Mouse (Mus musculus) intestine, postnatal 0 days (tissue): ENCODE data around the gene Htr7. TPM values are rescaled to one million over a fixed set of nuclear protein-coding genes. Genes with fewer than 3 reads are reported as not detected.

Source experiments
- ATAC-seq: fragments of 200-750 bp; cut with Nextera tagmentation; 2 replicates; pipeline ENCODE4 v1.8.0; 2017; ENCODE audit warnings: mild to moderate bottlenecking, moderate TSS enrichment, moderate library complexity
- H3K27ac ChIP-seq: fragments of 300-500 bp; sonication (generic); 2 replicates; pipeline ENCODE4 v1.5.1; 2014; ENCODE audit warnings: mild to moderate bottlenecking, low read depth, low read length, moderate library complexity
- H3K27me3 ChIP-seq: fragments of 300-500 bp; sonication (generic); replicated peaks from 2 replicates; pipeline ENCODE4 v1.6.1; 2014; ENCODE audit warnings: low read length, mixed read lengths; ENCODE audit not compliant: control insufficient read depth, insufficient read depth
- H3K36me3 ChIP-seq: fragments of 300-500 bp; sonication (generic); 2 replicates; pipeline ENCODE4 v1.6.1; 2014; ENCODE audit warnings: mild to moderate bottlenecking, moderate library complexity; ENCODE audit not compliant: control insufficient read depth, insufficient read depth
- H3K4me1 ChIP-seq: fragments of 300-500 bp; sonication (generic); replicated peaks from 2 replicates; pipeline ENCODE4 v1.6.1; 2014; ENCODE audit warnings: antibody characterized with exemption, low read length, mixed read lengths; ENCODE audit not compliant: control insufficient read depth, insufficient read depth
- H3K4me2 ChIP-seq: fragments of 300-500 bp; sonication (generic); replicated peaks from 2 replicates; pipeline ENCODE4 v1.6.1; 2014; ENCODE audit warnings: low read depth, mild to moderate bottlenecking, moderate library complexity
- H3K4me3 ChIP-seq: fragments of 300-500 bp; sonication (generic); 2 replicates; pipeline ENCODE4 v1.5.1; 2014; ENCODE audit warnings: low read depth, low read length
- H3K9ac ChIP-seq: fragments of 300-500 bp; sonication (generic); 2 replicates; pipeline ENCODE4 v1.6.1; 2014; ENCODE audit warnings: mild to moderate bottlenecking, low read depth, low read length
- H3K9me3 ChIP-seq: fragments of 300-500 bp; sonication (generic); 2 replicates; pipeline ENCODE4 v1.6.1; 2016; ENCODE audit warnings: mixed run types; ENCODE audit not compliant: control insufficient read depth
- CTCF ChIP-seq: sonication (generic); IDR thresholded peaks from 2 replicates; pipeline ENCODE4 v1.5.1; 2016; ENCODE audit warnings: low read depth, mild to moderate bottlenecking, control low read depth, antibody characterized with exemption, moderate library complexity
- WGBS: fragments of 180-500 bp; shearing (Covaris S2); extraction: QIAGEN DNeasy Blood & Tissue Kit; methylation state at CpG from one replicate; pipeline ENCODE4 v1.1.7; 2014; 5-methylcytosine and 5-hydroxymethylcytosine counted together
- polyA plus RNA-seq: library from polyadenylated mRNA; unstranded; fragments of >200 nt; fragmentation: Nextera tagmentation; extraction: Ambion mirVana; gene quantifications from 2 replicates; pipeline ENCODE4 v1.2.1, GENCODE M21; 2015

Htr7 gene
- 0.17 TPM in 1 of 2 replicates, not detected in the other for polyA plus RNA-seq

GRCm38 (mm10) chr19:36057231-36057811 is at the start of gene Htr7:
Htr7 (minus strand) TSS chr19:36057507.
- peak within 1 kb of the TSS; percentile 52 for H3K4me3 ChIP-seq
- peak within 1 kb of the TSS; percentile 92 for H3K4me2 ChIP-seq
- no peaks in the 10 kb centered on the region for H3K9me3 ChIP-seq
- H3K27ac ChIP-seq, result no peak within 1 kb of the TSS
- H3K9ac ChIP-seq, result 0 out of 2 replicates have a peak within 1 kb of the TSS, but pooled peaks have one; percentile 11
- H3K4me1 ChIP-seq, result no peaks in the 10 kb centered on the region
- peaks cover 38% of the 10 kb centered on the region for H3K27me3 ChIP-seq
- no peaks in the 10 kb centered on the region for H3K36me3 ChIP-seq
- WGBS, result under 1% methylated on average over 85 of the region's 86 CpGs
- peak; percentile 34 for TF ChIP-seq CTCF
- ATAC-seq, result 0 out of 2 replicates have a peak, but pooled peaks have one; percentile 41

GRCm38 (mm10) chr19:36103909-36104308 is 46.6 kb upstream of the Htr7 start:
- no peak for ATAC-seq
- peaks cover 30% of the 10 kb centered on the region for H3K36me3 ChIP-seq
- 84% methylated on average over 5 of the region's 5 CpGs for WGBS

GRCm38 (mm10) chr19:36098916-36099315 is 41.6 kb upstream of the Htr7 start:
- no peak for ATAC-seq
- Histone ChIP-seq H3K4me1 (no peaks in the 10 kb centered on the region), H3K27me3 (no peaks in the 10 kb centered on the region), H3K36me3 (peaks cover 59% of the 10 kb centered on the region), H3K27ac (no peak overlapping the region), H3K9me3 (no peaks in the 10 kb centered on the region), H3K9ac (no peak overlapping the region), H3K4me2 (no peak overlapping the region), H3K4me3 (no peak overlapping the region)
- no peak for TF ChIP-seq CTCF
- 90% methylated on average over 7 of the region's 7 CpGs for WGBS

More at GRCm38 (mm10) chr19:36103909-36104308, 46.6 kb upstream of the Htr7 start:
- no peak for TF ChIP-seq CTCF
- Histone ChIP-seq H3K27ac (no peak overlapping the region), H3K4me1 (no peaks in the 10 kb centered on the region), H3K4me2 (no peak overlapping the region), H3K9me3 (no peaks in the 10 kb centered on the region), H3K27me3 (no peaks in the 10 kb centered on the region), H3K4me3 (no peak overlapping the region), H3K9ac (no peak overlapping the region)

GRCm38 (mm10) chr19:36098265-36098664 is 41.0 kb upstream of the Htr7 start:
- WGBS, result 91% methylated on average over 1 of the region's 1 CpGs
- no peaks in the 10 kb centered on the region for H3K27me3 ChIP-seq
- H3K9ac ChIP-seq, result no peak overlapping the region
- H3K36me3 ChIP-seq, result peaks cover 62% of the 10 kb centered on the region
- no peak overlapping the region for H3K4me3 ChIP-seq
- no peak for TF ChIP-seq CTCF
- no peak for ATAC-seq
- no peaks in the 10 kb centered on the region for H3K9me3 ChIP-seq
- H3K4me2 ChIP-seq, result no peak overlapping the region
- no peaks in the 10 kb centered on the region for H3K4me1 ChIP-seq
- H3K27ac ChIP-seq, result no peak overlapping the region

GRCm38 (mm10) chr19:36097194-36097593 is 39.9 kb upstream of the Htr7 start:
- WGBS, result 87% methylated on average over 3 of the region's 3 CpGs

GRCm38 (mm10) chr19:36090781-36091180 is 33.5 kb upstream of the Htr7 start:
- Histone ChIP-seq H3K36me3 (peaks cover 42% of the 10 kb centered on the region), H3K4me1 (no peaks in the 10 kb centered on the region), H3K4me2 (no peak overlapping the region), H3K4me3 (no peak overlapping the region), H3K27me3 (no peaks in the 10 kb centered on the region), H3K9me3 (no peaks in the 10 kb centered on the region), H3K9ac (no peak overlapping the region), H3K27ac (no peak overlapping the region)
- ATAC-seq, result no peak
- 42% methylated on average over 5 of the region's 5 CpGs for WGBS
- peak; percentile 77 for TF ChIP-seq CTCF

More at GRCm38 (mm10) chr19:36097194-36097593, 39.9 kb upstream of the Htr7 start:
- H3K9me3 ChIP-seq, result no peaks in the 10 kb centered on the region
- no peaks in the 10 kb centered on the region for H3K4me1 ChIP-seq
- H3K27me3 ChIP-seq, result no peaks in the 10 kb centered on the region
- H3K4me2 ChIP-seq, result no peak overlapping the region
- H3K4me3 ChIP-seq, result no peak overlapping the region
- H3K9ac ChIP-seq, result no peak overlapping the region
- no peak overlapping the region for H3K27ac ChIP-seq
- ATAC-seq, result no peak
- no peak for TF ChIP-seq CTCF
- peaks cover 55% of the 10 kb centered on the region for H3K36me3 ChIP-seq
